Mouse (Mus musculus) hindbrain, embryonic 14.5 days (tissue): ENCODE results near the gene Lypd6b. TPM values are rescaled to one million over a fixed set of nuclear protein-coding genes. Genes with fewer than 3 reads are reported as not detected.
A peak's percentile ranks its signal among the peaks of the same experiment; 100 is the strongest.

Experiments
- ATAC-seq: fragments of 200-750 bp; cut with Nextera tagmentation; 2 replicates; pipeline ENCODE4 v1.8.0; 2017; ENCODE audit warnings: moderate number of reproducible peaks, mild to moderate bottlenecking, moderate TSS enrichment, moderate library complexity; ENCODE audit not compliant: low FRiP score
- DNase-seq: peaks from one replicate; pipeline ENCODE4 v3.0.0-alpha.2; 2015; ENCODE audit warnings: low spot score
- H3K27ac ChIP-seq: fragments of 300-500 bp; sonication (generic); 2 replicates; pipeline ENCODE4 v1.5.1; 2014; ENCODE audit warnings: mild to moderate bottlenecking, moderate library complexity
- H3K27me3 ChIP-seq: fragments of 300-500 bp; sonication (generic); 2 replicates; pipeline ENCODE4 v1.6.1; 2014; ENCODE audit warnings: mild to moderate bottlenecking, low read length, mixed read lengths; ENCODE audit not compliant: control insufficient read depth, insufficient read depth
- H3K36me3 ChIP-seq: fragments of 300-500 bp; sonication (generic); replicated peaks from 2 replicates; pipeline ENCODE4 v1.6.1; 2014; ENCODE audit not compliant: control insufficient read depth, insufficient read depth
- H3K4me1 ChIP-seq: fragments of 300-500 bp; sonication (generic); replicated peaks from 2 replicates; pipeline ENCODE4 v1.6.1; 2014; ENCODE audit warnings: antibody characterized with exemption, low read length, mixed read lengths; ENCODE audit not compliant: control insufficient read depth, insufficient read depth
- H3K4me2 ChIP-seq: fragments of 300-500 bp; sonication (generic); replicated peaks from 2 replicates; pipeline ENCODE4 v1.6.1; 2014; ENCODE audit warnings: mild to moderate bottlenecking, moderate library complexity
- H3K4me3 ChIP-seq: fragments of 300-500 bp; sonication (generic); replicated peaks from 2 replicates; pipeline ENCODE4 v1.5.1; 2014; ENCODE audit warnings: mild to moderate bottlenecking, low read length
- H3K9ac ChIP-seq: fragments of 300-500 bp; sonication (generic); 2 replicates; pipeline ENCODE4 v1.6.1; 2014
- H3K9me3 ChIP-seq: fragments of 300-500 bp; sonication (generic); 2 replicates; pipeline ENCODE4 v1.6.1; 2016; ENCODE audit warnings: low read length; ENCODE audit not compliant: control insufficient read depth
- WGBS: fragments of 180-500 bp; shearing (Covaris S2); extraction: QIAGEN DNeasy Blood & Tissue Kit; methylation state at CpG from one replicate; pipeline ENCODE4 v1.1.7; 2014; 5-methylcytosine and 5-hydroxymethylcytosine counted together
- polyA plus RNA-seq: library from polyadenylated mRNA; unstranded; fragments of >200 nt; fragmentation: Nextera tagmentation; extraction: Ambion mirVana; gene quantifications from 2 replicates; pipeline ENCODE4 v1.2.1, GENCODE M21; 2014

The Lypd6b gene
- polyA plus RNA-seq, 1 experiment from 2014 or later = 14.6 TPM

- 31% methylated on average over 4 of the region's 4 CpGs for WGBS
- no peak overlapping the region for H3K27ac ChIP-seq
- DNase-seq (no peak), ATAC-seq (no peak)
- H3K4me1 ChIP-seq = no peaks in the 10 kb centered on the region
- H3K4me3 ChIP-seq = no peak overlapping the region
- H3K36me3 ChIP-seq = no peaks in the 10 kb centered on the region
- no peaks in the 10 kb centered on the region for H3K27me3 ChIP-seq
- no peak overlapping the region for H3K9ac ChIP-seq
- H3K9me3 ChIP-seq = no peaks in the 10 kb centered on the region
- no peak overlapping the region for H3K4me2 ChIP-seq
Measured at GRCm38 (mm10) chr2:49827756-49828155, 40.3 kb downstream of the Lypd6b start.

DNA sequence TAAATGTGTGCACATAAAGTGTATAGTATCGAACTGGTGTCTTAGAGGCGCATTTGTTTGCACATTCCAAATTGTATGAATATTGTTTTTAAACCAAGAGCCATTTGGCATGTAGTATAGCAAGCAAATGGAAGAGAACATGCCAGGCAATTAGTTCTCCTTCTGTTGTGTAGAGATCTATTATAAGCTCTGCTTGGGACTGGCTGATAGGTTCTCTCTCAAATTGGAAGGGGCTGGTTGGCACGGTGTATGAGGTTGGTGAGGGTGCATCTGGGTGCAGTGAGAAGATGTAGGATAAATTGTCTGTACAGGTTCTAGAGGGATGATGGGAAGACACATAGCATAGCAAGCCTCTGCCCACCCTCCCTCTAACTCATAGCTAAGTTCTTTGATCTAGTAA, 42.9 kb downstream of the Lypd6b start:
- DNase-seq (no peak), ATAC-seq (no peak)
- no peaks in the 10 kb centered on the region for H3K9me3 ChIP-seq
- no peaks in the 10 kb centered on the region for H3K27me3 ChIP-seq
- no peak overlapping the region for H3K4me3 ChIP-seq
- WGBS = 93% methylated on average over 3 of the region's 3 CpGs
- H3K36me3 ChIP-seq = no peaks in the 10 kb centered on the region
- no peak overlapping the region for H3K9ac ChIP-seq
- no peaks in the 10 kb centered on the region for H3K4me1 ChIP-seq
- no peak overlapping the region for H3K27ac ChIP-seq
- H3K4me2 ChIP-seq = no peak overlapping the region

DNA sequence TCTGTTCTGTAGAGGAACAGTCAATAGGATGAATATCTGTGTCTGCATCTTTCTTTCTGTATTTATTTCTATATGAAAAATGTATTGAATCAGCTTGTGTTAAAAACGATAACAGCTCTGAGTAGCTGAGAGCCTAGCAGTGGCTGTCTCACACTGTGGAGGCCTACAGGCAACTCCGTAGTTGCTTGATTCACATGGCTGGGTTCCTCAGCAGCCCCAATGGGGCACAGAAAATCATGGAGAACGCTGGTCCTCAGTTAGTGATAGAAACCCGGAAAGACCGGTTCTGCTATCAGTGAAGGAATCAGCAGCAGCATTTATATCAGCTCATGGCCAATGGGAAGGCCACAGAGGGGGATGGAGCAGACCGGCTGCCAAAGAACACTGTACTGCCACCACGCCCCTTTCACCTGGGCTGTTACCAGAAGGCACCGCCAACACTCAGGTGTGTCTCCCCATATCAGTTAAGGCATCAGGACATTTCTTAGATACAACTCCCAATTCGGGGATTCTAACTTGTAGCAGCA, 44.9 kb downstream of the Lypd6b start:
- H3K9ac ChIP-seq = no peak overlapping the region
- H3K36me3 ChIP-seq = no peaks in the 10 kb centered on the region
- H3K4me3 ChIP-seq = no peak overlapping the region
- no peak overlapping the region for H3K27ac ChIP-seq
- no peak overlapping the region for H3K4me2 ChIP-seq
- H3K27me3 ChIP-seq = no peaks in the 10 kb centered on the region
- ATAC-seq (no peak), DNase-seq (no peak)
- 84% methylated on average over 9 of the region's 9 CpGs for WGBS
- no peaks in the 10 kb centered on the region for H3K9me3 ChIP-seq
- H3K4me1 ChIP-seq = no peaks in the 10 kb centered on the region

DNA sequence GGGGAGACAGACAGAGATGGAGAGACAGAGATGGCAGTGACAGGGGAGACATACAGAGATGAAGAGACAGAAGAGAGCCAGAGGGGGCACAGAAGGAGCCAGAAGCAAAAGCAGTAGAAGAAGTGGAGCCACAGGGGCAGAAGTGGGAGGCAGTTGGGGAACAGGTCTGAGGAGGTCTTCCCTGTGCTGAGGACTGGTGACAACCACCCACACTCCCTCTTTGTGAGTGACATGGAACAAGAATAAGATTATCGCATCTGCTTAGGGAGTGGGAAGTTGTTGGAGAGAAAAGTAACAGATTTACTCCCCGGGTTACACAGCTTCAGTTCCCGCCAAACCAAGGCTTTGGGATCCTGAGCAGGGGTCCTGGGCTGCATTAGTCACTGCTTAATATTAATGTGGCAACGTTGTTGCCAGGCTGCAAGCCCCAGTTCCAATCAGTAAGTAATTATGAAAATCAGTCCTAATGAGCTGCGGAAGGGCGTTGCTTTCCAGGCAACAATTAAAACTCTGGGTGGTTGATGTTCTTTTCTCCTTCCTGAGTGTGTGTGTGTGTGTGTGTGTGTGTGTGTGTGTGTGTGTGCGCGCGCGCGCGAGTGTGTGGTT, 50.1 kb downstream of the Lypd6b start:
- ATAC-seq = peak; percentile 24; the same call in 1 of the 2 replicates

DNA sequence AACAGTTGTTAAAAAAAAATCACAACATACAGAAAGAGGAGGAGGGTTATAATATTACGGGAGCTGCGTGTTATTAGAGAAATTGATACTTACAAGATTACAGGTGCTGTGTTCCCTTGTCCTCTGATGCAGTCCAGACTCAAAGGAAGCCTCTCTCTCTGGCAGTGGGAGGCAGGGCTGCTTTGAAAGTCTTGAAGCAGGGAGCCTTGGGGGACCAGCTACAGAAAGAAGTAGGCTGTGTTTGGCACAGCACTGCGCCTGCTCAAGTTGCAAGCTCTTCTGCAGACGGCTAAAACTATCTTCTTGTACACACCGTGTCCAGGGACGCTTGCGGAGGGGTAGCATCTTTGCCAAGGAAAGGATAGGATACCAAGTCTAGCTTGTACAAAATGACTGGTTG, 51.1 kb downstream of the Lypd6b start:
- no peak overlapping the region for H3K27ac ChIP-seq
- no peaks in the 10 kb centered on the region for H3K36me3 ChIP-seq
- H3K9ac ChIP-seq = no peak overlapping the region
- WGBS = 90% methylated on average over 7 of the region's 7 CpGs
- no peaks in the 10 kb centered on the region for H3K9me3 ChIP-seq
- no peaks in the 10 kb centered on the region for H3K4me1 ChIP-seq
- no peaks in the 10 kb centered on the region for H3K27me3 ChIP-seq
- DNase-seq = no peak
- H3K4me3 ChIP-seq = no peak overlapping the region
- no peak overlapping the region for H3K4me2 ChIP-seq
- ATAC-seq = no peak

More for the DNA sequence above, 50.1 kb downstream of the Lypd6b start:
- Histone ChIP-seq H3K4me2 (no peak overlapping the region), H3K36me3 (no peaks in the 10 kb centered on the region), H3K27me3 (no peaks in the 10 kb centered on the region), H3K4me3 (no peak overlapping the region), H3K9me3 (no peaks in the 10 kb centered on the region), H3K9ac (no peak overlapping the region), H3K27ac (no peak overlapping the region), H3K4me1 (no peaks in the 10 kb centered on the region)
- DNase-seq = no peak
- WGBS = 49% methylated on average over 12 of the region's 12 CpGs

GRCm38 (mm10) chr2:49840573-49840972, 53.1 kb downstream of the Lypd6b start:
- H3K4me2 ChIP-seq = no peak overlapping the region
- ATAC-seq (peak; percentile 66), DNase-seq (peak; percentile 33)
- H3K36me3 ChIP-seq = no peaks in the 10 kb centered on the region
- no peak overlapping the region for H3K4me3 ChIP-seq
- 0 out of 2 replicates have a peak, but pooled peaks cover 11% of the 10 kb centered on the region for H3K4me1 ChIP-seq
- no peak overlapping the region for H3K27ac ChIP-seq
- WGBS = 52% methylated on average over 6 of the region's 6 CpGs
- no peak overlapping the region for H3K9ac ChIP-seq
- H3K9me3 ChIP-seq = no peaks in the 10 kb centered on the region
- no peaks in the 10 kb centered on the region for H3K27me3 ChIP-seq

DNA sequence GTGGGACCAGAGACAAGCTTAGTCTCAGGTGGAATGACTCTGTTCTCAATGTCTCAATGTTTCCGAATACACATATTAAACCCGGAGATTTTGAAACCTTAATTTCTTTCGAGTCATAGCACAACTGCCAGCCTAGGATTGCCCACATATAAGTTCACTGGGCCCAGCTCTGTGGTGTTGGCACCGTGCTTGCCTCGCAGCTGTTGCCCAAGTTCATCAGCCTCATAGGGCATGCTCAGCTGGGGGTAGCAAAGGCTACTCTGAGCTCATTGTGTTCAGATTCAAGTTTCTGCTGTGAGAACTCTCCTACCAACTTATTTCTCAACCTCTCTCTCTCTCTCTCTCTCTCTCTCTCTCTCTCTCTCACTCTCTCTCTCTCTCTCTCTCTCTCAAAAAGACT, 53.6 kb downstream of the Lypd6b start:
- Histone ChIP-seq H3K9ac (no peak overlapping the region), H3K36me3 (no peaks in the 10 kb centered on the region), H3K27ac (no peak overlapping the region), H3K9me3 (no peaks in the 10 kb centered on the region), H3K27me3 (no peaks in the 10 kb centered on the region), H3K4me1 (0 out of 2 replicates have a peak, but pooled peaks cover 13% of the 10 kb centered on the region), H3K4me2 (no peak overlapping the region), H3K4me3 (no peak overlapping the region)
- no peak for DNase-seq
- WGBS = 88% methylated on average over 5 of the region's 5 CpGs
- ATAC-seq = no peak; the same call in 1 of the 2 replicates

GRCm38 (mm10) chr2:49845104-49845503, 57.6 kb downstream of the Lypd6b start:
- whole genome bisulfite sequencing = 6% methylated on average over 7 of the region's 7 CpGs
- peak; percentile 45 for DNase-seq
- Histone ChIP-seq H3K4me2 (no peak overlapping the region), H3K27me3 (no peaks in the 10 kb centered on the region), H3K27ac (no peak overlapping the region), H3K4me1 (0 out of 2 replicates have a peak, but pooled peaks cover 13% of the 10 kb centered on the region), H3K36me3 (no peaks in the 10 kb centered on the region), H3K9me3 (no peaks in the 10 kb centered on the region), H3K9ac (no peak overlapping the region), H3K4me3 (no peak overlapping the region)
- ATAC-seq = peak; percentile 50; the same call in 1 of the 2 replicates

DNA sequence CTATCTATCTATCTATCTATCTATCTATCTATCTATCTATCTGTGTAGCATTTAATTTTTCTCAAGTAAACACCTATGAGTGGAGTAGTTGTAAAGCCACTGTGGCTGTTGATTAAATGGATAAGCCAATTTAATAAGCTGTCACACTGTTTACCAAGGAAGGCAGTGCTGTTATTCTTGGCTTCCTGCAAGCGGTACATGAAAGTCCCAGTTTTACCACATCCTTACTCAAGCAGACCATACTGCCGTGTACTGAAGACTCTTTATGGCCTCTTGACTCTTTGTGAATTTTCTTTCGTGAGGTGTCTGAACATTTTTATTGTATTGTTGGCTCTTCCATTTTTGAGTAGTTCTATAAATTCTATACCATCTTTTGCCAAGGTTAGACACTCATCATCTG, 58.6 kb downstream of the Lypd6b start:
- Histone ChIP-seq H3K9me3 (no peaks in the 10 kb centered on the region), H3K4me2 (no peak overlapping the region), H3K4me3 (no peak overlapping the region), H3K9ac (no peak overlapping the region), H3K27ac (no peak overlapping the region), H3K36me3 (no peaks in the 10 kb centered on the region), H3K27me3 (no peaks in the 10 kb centered on the region), H3K4me1 (0 out of 2 replicates have a peak, but pooled peaks cover 13% of the 10 kb centered on the region)
- ATAC-seq (no peak), DNase-seq (no peak)
- WGBS = 89% methylated on average over 3 of the region's 3 CpGs
